Mouse (Mus musculus) layer of hippocampus, adult 9-11 months (tissue): ENCODE results near the gene Ccer1.
"Not testable (repeated sequence)": the region's sequence is repeated elsewhere in the genome, so short reads cannot be mapped to it uniquely, and the experiment has no call there.

Experiments used
- DNase-seq: peaks from one replicate; pipeline ENCODE4 v3.0.0; 2022

The Ccer1 gene

DNA sequence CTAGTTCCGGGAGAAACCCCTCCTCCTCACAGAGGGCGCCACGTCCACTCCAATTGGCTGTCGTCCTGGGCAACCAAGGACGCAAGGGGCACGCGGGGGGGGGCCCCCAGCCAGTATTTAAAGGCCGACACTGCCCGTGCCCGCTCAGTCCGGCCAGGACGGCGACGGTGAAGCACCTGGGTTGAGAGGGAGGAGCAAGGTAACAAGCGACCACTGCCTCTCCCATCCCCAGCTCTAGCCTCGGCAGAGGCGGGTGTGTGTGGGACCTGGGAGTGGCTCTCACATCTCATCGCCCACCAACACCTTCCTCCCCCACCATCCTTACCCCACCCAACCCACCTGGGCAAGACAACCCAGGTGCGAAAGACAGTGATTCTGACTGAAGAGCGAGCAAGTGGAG lies at the start of gene Ccer1:
Ccer1 (plus strand) TSS at position 147 of the 400 bp plus-strand sequence.
- no peak for DNase-seq

DNA sequence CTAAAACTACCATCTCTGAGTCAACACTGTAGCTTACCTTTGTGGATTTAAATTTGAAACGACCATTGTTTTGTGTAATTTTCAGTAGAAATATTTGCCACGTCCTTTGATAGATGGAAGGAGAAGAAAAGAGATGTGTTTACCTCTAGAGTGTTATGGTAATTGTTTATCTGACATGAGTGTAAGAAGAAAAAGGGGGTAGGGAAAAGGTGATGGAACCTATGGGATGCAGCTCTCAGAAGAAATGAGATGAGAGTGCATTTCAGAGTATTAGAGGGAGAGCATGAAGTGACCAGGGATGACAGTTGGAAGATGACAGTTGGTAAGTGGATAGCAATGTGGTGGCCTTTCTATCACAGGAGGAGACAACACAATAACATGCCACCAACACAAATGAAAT lies 49.1 kb upstream of the Ccer1 start, which contains the start of gene Epyc:
Epyc (plus strand) TSS at position 301 of the 400 bp plus-strand sequence.
- no peak for DNase-seq

DNA sequence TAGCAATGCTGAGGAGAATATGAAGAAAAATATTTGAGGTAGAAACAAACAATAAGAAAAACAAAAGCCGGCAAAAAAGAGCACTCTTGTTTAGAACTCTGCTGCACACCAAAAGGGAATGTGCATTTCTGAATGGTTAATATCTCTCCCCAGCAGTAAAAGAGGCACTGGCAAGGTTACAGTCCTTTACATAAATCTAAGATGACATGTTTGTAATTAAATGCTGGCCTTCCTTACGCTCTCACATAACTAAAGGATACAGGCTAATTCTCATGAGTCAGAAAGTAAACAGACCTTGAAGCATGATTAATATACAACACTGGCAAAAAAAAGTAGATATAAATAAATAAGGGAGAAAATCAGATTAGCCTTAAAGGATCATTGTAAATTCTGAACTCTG lies 42.5 kb upstream of the Ccer1 start:
- no peak for DNase-seq

DNA sequence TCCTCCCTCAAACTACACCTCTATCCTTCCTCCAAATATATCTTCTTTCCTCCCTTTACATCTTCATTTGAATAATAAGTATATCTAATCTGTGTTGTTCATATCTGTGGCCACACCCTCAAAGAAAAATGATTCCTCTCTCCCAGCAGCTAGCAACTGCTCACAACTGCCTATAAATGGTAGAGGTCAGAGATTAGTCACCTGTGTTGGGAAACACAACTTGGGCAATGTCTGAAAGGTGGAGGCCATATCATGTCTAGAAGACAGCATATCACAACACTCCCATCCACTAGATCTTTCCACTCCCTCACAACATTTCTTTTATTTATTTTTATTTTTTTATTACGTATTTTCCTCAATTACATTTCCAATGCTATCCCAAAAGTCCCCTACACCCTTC lies 33.4 kb upstream of the Ccer1 start:
- no peak for DNase-seq

DNA sequence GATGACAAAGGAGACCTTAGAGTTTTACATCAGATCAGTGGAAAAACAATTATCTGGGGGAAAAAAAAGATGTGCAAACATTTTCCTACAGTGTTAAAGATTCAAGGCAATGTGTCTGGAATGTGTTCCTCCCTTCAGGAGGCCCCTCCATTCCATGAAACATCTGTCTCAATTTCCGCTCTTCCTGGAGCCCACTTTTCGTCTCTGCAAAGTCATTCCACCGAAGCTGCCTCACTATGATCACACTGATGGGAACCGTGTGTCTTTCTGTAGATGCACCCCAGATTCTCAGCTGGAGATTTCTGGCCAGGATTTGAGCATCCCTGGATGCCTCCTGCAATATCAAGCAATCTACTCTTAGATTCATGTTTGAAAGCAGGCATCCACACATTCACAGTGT lies 24.2 kb upstream of the Ccer1 start:
- DNase-seq: no peak

DNA sequence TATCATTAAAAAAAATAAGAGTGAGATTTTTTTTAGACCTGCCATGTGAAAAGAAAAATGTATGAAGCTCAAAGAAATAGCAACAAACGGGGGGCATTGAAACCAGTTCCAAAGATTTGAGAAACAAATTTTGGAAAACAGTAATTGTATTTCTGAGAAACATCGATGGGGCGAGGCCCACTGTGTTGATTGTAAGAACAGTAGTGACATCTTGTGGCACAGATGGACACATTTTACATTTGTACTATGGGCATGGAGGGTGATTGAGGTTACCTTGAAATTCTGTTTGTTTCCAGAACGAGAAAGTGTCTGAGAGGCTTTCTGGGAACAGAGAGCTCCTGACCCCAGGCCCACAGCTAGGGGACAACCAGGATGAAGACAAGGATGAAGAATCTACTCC lies 22.7 kb upstream of the Ccer1 start:
- peak; percentile 38 for DNase-seq

DNA sequence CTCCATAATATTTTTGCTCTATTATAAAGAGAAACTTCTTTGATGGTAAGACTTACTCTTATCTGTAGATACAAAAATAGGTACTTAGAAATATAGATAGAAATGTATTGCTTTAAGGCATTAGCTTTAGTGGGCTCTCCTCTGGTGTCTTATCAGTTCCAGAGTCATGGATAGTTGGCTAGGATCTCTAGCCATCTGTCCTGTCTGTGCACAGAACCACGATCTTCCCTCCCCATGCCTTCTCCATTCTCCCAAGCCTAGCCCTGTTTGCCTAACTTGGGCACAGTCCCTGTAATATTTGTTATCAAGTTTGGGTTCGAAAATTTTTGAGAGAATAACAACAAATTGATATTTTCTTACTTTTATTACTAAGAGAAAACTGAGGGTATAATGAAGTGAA lies 19.6 kb upstream of the Ccer1 start:
- DNase-seq: no peak

DNA sequence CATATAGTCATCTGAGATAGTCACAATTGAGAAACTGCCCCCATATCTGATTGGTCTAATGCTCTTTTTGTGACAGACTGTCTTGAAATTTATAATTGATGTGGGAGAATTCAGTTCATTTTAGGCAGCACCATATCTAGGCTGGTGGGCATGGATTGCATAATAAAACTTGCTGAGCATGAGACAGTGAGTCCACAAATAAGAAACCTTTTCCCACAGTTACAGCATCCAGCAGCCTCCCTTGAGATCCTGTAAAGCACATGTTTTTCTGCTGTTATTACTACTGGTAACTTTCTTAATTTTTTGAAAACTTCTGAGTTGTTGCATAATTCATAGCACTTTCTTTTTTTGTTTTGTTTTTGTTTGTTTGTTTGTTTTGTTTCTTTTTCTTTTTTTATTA lies 9.9 kb upstream of the Ccer1 start:
- DNase-seq: no peak

DNA sequence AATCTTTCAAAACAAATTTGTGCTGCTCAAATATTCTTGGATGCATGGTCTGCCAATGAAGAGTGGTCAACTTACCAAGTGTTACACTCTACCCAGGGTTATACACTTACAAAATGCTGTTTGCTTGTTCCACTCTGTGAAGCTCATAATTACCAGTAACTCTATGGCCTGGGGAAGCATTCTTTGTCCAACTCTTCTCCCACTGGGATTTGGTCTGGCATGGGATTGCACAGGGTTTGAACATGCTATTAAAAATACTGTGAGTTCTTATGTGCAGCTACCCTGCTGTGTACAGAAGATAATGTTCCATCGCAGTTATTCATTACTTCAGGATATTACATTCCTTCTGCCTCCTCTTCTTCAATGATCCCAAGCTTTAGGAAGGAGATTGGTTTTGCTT lies 5.7 kb upstream of the Ccer1 start:
- DNase-seq: no peak

DNA sequence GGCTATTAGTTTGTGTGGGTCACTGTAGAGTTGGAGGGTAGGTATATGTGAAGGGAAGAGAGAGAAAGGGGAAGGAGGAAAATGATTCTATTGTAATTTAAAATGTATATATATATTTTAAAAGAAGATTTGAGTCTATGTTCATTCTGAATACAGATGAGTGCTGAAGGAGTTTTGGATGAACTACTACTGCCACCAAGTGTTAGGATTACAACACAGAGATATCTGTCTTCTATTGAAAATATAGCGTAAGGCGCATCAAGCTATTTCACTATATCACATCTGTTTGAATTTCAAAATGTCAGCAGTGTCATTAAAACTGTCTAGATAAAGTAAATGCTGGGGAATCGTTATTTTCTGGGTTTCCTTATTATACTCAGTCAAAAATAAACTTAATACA lies 3.4 kb upstream of the Ccer1 start:
- no peak for DNase-seq

DNA sequence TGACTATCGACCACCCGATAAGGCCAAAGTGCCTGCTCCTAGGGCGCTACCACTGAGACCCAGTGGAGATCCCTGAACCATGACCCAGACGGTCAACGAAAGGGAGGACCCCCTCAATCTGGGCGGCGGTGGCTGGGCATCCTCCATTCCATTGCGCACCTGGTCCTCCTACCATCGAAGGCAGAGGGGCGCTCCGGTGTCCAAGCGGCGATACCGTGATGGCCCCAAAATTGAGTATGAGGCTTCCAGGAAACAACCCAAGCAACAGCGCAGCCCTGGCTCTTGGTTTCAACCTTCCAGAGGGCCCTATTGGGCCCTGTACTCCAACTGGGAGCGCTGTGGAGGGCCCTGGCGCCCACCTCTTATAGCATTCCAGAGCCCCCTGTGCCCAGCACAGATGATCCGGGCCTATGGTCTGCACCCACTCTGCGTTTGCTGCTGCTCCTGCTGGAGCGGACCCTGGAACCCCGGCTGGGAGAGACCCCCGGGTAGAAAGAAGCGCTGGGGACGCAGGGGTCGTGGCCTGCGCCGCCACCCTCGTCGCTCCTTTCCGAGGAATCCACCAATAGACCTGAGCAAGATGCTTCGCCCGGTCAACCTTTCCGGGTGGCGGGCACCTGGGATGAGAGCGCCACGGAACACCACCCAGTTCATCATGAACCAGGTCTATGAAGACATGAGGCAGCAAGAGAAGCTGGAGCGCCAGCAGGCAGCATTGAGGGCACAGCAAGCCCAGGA lies 708 bp downstream of the Ccer1 start:
- DNase-seq: no peak

DNA sequence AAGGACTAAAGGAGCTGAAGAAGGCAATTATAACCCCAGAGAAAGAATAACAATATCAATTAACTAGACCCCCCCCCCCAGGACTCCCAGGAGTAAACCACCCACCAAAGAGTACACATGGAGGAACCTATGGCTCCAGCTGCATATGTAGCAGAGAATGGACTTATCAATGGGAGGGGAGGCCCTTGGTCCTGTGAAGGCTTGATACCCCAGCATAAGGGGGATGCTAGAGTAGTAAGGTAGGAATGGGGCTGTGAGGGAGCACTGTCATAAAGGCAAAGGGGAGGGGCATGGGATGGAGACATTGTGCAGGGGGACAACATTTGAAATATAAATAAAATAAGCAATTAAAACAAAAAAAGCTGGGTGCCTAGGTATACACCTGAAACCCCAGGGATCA lies 9.5 kb downstream of the Ccer1 start:
- DNase-seq: no peak

DNA sequence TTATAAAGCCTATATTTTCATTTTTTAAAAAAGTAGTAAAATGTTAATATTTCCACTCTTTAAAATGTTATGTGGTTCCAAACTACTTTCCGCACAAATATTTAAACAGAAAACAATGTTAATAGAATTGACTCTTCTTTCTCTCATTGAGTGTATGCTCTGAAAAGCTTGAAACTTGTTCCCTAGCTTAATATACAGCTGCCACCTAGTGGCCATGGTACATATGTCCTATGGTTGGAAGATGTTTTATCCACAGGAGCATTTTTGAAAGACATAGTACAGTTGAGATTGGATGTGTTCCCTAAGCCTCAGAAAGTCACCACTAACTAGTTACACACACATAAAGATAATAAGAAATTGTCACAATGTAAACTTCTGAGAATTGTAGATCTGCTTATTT lies 11.7 kb downstream of the Ccer1 start:
- no peak for DNase-seq

DNA sequence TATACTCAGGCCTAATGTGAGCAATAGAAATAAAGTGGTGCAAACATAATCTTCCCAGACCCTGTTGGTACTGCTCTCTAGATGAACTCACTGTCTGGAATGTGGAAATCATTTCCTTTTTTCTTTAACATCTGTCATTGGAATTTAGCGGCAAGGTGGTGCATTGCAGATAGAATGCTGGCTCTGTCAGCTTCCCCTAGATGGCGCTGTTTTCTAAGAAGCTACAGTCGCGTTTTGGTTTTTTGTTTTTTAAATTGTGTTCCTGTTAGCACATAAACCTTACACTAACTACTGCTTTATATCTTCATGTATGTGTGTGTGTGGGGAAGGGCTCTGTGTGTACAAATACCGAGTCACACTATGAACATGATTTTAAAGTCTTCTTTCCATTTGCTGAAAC lies 19.8 kb downstream of the Ccer1 start:
- DNase-seq: no peak

DNA sequence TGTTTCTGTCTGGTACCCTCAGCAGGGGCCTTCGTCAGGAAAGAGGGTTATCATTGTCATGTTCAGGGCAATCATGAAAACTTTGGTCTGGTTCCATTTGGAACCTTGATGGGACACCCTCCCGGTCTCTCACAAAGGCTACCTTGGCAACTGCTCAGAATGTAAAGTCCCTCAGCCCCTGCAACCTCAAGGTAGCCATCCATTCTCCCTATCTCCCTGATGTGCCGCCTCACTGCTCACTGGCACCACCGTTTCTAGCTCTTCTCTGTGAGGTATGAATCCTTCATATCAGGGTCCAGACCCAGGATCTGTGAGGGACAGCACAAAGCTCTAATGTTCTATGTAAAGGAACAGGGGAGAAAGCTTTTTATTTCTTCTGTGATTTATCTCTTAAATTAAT lies 21.7 kb downstream of the Ccer1 start:
- no peak for DNase-seq

DNA sequence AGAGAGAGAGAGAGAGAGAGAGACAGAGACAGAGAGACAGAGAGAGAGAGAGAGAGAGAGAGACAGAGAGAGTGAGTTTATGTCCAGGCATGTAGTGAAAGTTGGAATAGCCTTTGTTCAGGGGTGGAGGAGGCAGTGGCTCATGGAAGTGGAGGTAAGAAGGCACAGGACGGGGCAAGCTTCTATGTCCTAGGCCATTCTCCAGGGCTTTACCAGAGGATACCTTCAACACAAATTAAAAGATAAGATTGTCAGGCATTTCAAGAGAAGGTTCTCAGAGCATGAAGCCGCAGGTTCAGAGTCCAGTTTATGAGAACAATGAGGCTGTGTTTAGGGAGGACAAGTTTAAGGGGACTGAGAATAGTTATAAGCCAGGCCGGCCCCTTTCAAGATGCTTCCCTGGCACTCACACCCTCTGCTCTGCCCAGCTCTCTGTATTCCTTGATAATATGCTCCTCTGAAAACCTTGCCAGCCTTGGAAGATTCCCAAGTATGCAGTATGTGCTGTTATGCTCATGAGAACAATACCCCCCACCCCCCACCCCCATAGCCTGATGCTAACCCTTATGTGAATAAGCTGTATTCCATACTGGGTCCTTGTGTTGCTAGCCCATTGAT lies 22.5 kb downstream of the Ccer1 start:
- peak; percentile 59 for DNase-seq

DNA sequence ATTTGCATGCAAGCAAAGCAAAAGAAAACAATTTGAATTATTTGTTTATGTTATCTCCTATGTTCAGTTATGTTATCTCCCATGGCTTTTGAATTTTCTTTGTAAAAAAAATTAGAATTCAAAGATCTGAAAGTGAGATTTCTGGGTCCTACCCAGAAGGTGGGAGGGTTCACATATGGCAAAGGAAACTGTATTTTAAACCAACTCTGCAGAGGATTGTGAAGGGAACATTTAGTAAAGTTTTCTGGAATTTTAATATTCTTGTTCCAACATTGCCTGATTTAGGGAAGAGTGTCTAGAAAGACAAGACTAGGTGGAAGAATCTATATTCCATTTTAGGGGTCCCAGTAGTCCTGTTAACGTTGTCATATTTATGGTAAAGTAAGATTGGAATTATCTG lies 24.4 kb downstream of the Ccer1 start:
- DNase-seq: no peak

DNA sequence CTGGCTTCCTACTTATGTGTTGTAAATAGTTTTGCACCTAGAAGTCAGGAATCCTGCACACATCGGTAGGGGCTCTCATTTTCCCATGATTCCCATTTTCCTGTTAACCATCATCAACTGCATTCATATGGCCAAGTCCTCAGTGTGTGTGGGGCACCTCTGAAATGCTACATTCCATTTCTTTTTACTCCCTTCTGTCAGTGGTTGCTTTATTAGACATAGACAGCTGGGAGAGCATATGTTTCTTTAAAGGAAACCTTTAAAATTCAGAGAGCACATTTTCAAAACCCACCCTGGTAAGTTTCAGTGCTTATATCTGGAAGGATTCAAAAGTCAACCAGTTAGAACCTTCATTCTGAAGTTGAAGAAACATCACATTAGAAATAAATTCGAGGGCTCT lies 25.2 kb downstream of the Ccer1 start:
- DNase-seq: peak; percentile 35

DNA sequence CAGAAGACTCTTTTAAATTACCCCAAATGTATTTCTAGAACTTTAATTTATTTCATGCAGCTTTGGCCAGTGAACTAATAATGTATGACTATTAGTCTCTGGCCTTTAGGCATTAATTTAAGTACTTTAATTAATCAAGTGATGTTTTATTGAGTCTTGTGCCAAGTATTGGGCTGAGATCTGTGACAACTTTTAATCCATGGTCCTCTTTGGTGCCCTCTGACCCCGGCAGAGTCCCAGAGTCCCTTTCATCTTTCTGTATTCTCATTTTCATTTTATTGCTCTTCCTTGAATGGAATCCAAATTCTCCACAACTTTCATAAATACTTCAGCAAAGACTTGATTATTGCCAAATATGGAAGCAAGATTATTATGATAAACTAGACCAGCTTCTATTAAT lies 27.8 kb downstream of the Ccer1 start:
- no peak for DNase-seq

DNA sequence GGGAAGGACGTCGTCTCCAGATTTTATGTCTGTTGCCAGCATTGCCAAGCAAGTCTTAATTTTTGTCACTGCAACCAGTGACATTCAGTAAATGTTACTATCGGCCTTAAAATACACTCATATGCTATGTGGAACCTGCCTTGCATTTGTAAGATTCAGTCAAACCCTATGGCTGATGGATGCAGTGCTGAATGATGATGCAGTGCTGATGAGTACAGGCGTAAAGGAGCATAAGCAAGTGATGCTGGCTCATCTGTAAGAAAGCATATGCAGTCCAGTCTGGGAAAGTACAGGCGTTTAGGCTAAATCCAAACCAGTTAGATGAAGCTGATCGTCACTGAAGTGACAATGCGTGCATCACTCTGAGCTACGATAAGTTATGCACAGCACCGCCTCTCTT lies 29.9 kb downstream of the Ccer1 start:
- no peak for DNase-seq

DNA sequence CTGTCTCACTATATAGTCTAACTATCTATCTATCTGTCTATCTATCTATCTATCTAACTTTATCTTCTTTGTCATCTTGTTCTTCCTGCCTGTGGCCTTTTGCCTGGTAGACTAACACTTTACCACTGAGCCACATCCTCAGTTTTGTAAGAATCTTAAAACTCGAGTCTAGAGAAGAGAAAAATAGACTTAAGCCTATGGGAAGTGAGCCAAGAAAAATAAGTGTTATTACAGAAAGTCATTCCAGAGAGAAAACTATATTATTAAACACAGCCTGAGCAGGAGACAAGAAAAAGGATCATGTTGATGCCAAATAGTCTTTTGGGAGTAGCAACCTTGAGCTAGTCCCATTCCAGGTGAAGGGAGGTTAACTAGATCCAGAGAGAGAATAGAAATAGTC lies 33.1 kb downstream of the Ccer1 start:
- no peak for DNase-seq

DNA sequence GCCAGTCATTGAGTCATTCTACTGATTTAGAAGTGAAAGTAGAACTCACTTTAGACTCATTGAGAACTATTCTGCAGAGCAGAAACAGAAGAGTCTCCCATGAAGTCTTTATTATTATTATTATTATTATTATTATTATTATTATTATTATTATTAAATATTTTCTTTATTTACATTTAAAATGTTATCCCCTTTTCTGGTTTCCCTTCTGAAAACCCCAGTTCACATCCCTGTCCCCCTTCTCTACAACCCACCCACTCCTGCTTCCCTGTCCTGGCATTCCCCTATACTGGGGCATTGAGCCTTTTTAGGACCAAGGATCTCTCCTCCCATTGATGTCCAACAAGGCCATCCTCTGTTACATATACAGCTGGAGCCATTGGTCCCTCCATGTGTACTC lies 33.8 kb downstream of the Ccer1 start, which contains the start of gene C030005K15Rik:
C030005K15Rik (minus strand) TSS at position 101 of the 400 bp plus-strand sequence.
- DNase-seq: not testable (repeated sequence)
